Mouse (Mus musculus) heart, embryonic 14.5 days (tissue): ENCODE data around the gene Fastkd3. TPM values are rescaled to one million over a fixed set of nuclear protein-coding genes. Genes with fewer than 3 reads are reported as not detected.

Source experiments
- ATAC-seq: fragments of 200-750 bp; cut with Nextera tagmentation; 2 replicates; pipeline ENCODE4 v1.8.0; 2017; ENCODE audit warnings: low read depth, moderate TSS enrichment; ENCODE audit not compliant: insufficient number of reproducible peaks, insufficient read depth, low FRiP score
- H3K27ac ChIP-seq, 2 experiments: fragments of 200-500 bp in 1 of 2; fragments of 300-500 bp in 1 of 2; sonication (generic) in 1 of 2; replicated peaks in 1 of 2; 2 replicates each; pipeline ENCODE4 v1.5.1; 2012 to 2014; ENCODE audit warnings: low read depth in 2 of 2, low read length in 2 of 2, control low read depth in 1 of 2, mild to moderate bottlenecking in 1 of 2, mixed read lengths in 1 of 2; ENCODE audit not compliant: control insufficient read depth in 1 of 2, insufficient read depth in 1 of 2
- H3K27me3 ChIP-seq: fragments of 300-500 bp; sonication (generic); 2 replicates; pipeline ENCODE4 v1.6.1; 2014; ENCODE audit warnings: mild to moderate bottlenecking, low read length, control low read depth; ENCODE audit not compliant: control insufficient read depth, insufficient read depth
- H3K36me3 ChIP-seq: fragments of 300-500 bp; sonication (generic); 2 replicates; pipeline ENCODE4 v1.6.1; 2014; ENCODE audit warnings: mild to moderate bottlenecking, control low read depth, low read length, mixed read lengths; ENCODE audit not compliant: control insufficient read depth, insufficient read depth
- H3K4me1 ChIP-seq, 2 experiments: fragments of 200-500 bp in 1 of 2; fragments of 300-500 bp in 1 of 2; sonication (generic) in 1 of 2; 2 replicates each; pipeline ENCODE4 v1.6.1; 2012 to 2014; ENCODE audit warnings: low read length in 2 of 2, control low read depth in 1 of 2, mixed read lengths in 1 of 2; ENCODE audit not compliant: control insufficient read depth in 2 of 2, insufficient read depth in 2 of 2
- H3K4me2 ChIP-seq: fragments of 300-500 bp; sonication (generic); 2 replicates; pipeline ENCODE4 v1.6.1; 2014; ENCODE audit warnings: mild to moderate bottlenecking, low read length
- H3K4me3 ChIP-seq, 2 experiments: fragments of 200-500 bp in 1 of 2; fragments of 300-500 bp in 1 of 2; sonication (generic) in 1 of 2; 2 replicates each; pipeline ENCODE4 v1.5.1; 2012 to 2014; ENCODE audit warnings: low read length in 2 of 2, mild to moderate bottlenecking in 2 of 2, control low read depth in 1 of 2, low read depth in 1 of 2, moderate library complexity in 1 of 2; ENCODE audit not compliant: control insufficient read depth in 1 of 2, insufficient read depth in 1 of 2
- H3K9ac ChIP-seq: fragments of 300-500 bp; sonication (generic); 2 replicates; pipeline ENCODE4 v1.6.1; 2014; ENCODE audit warnings: mild to moderate bottlenecking, low read length
- H3K9me3 ChIP-seq: fragments of 300-500 bp; sonication (generic); 2 replicates; pipeline ENCODE4 v1.6.1; 2016; ENCODE audit warnings: low read length, control low read depth; ENCODE audit not compliant: control insufficient read depth
- WGBS: fragments of 180-500 bp; shearing (Covaris S2); extraction: QIAGEN DNeasy Blood & Tissue Kit; methylation state at CpG from one replicate; pipeline ENCODE4 v1.1.7; 2014; 5-methylcytosine and 5-hydroxymethylcytosine counted together
- polyA plus RNA-seq: library from polyadenylated mRNA; unstranded; fragments of >200 nt; fragmentation: Nextera tagmentation; extraction: Ambion mirVana; gene quantifications from 2 replicates; pipeline ENCODE4 v1.2.1, GENCODE M21; 2014

Fastkd3 gene
- polyA plus RNA-seq, 1 experiment from 2014 or later, result 18.8 TPM

DNA sequence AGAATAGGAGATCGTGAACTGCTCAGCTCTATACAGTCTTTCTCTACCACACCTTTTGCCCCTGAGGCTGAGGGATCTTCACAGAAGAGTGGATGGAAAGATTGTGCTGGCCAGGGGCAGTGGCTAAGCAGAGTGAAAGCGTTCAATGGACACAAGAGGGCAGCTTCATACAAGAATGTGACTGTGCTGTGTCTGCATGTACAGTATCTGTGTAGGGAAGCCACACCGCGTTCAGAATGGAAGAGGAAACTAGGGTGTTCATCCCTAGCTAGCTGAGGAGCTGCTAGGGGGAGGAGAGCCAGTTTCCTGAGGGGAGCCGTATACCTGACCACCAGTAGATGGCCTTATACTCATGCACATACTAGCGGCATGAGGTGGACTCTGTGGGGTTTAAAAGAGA lies 40.8 kb downstream of the Fastkd3 start:
- H3K27ac ChIP-seq, result no peak overlapping the region
- no peak for ATAC-seq
- 56% methylated on average over 6 of the region's 6 CpGs for WGBS

DNA sequence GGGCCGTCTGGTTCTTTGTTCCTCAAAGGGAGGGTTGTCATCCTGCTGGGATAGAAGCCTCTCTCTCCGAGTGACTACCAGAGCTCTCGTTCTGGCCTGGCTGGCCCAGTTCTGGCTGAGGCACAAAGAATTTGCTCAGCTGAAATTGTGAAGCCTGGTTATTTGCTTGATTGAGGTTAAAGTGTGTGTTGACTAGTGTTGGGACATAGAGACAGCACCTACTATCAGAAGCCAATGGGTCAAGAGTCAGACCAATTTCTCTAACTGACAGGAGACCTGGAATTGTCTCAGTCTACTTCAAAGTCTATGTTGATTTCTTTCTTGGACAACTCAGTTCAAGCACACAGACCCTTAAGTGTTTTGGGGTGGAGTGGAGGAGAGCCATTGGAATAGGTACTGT lies 45.0 kb downstream of the Fastkd3 start:
- no peaks in the 10 kb centered on the region for H3K9me3 ChIP-seq
- no peak for ATAC-seq
- WGBS, result 75% methylated on average over 3 of the region's 3 CpGs

More for the DNA sequence above, 40.8 kb downstream of the Fastkd3 start:
- Histone ChIP-seq H3K27me3 (no peaks in the 10 kb centered on the region), H3K9me3 (no peaks in the 10 kb centered on the region), H3K9ac (no peak overlapping the region), H3K4me2 (no peak overlapping the region), H3K4me1 (no peaks in the 10 kb centered on the region), H3K4me3 (no peak overlapping the region), H3K36me3 (no peaks in the 10 kb centered on the region)

More for the DNA sequence above, 45.0 kb downstream of the Fastkd3 start:
- H3K4me1 ChIP-seq, result no peaks in the 10 kb centered on the region
- H3K36me3 ChIP-seq, result no peaks in the 10 kb centered on the region
- no peak overlapping the region for H3K9ac ChIP-seq
- no peak overlapping the region for H3K4me2 ChIP-seq
- H3K27ac ChIP-seq, result no peak overlapping the region
- H3K27me3 ChIP-seq, result no peaks in the 10 kb centered on the region
- H3K4me3 ChIP-seq, result no peak overlapping the region

Other genes starting within 250 kb of the Fastkd3 start
- 22.3 and 24.9 TPM in 2 replicates for gene Mtrr, start 85 bp upstream of the Fastkd3 start, polyA plus RNA-seq
- 0.28 and 0.61 TPM in 2 replicates for gene 1700001L19Rik, start 15.2 kb downstream of the Fastkd3 start, polyA plus RNA-seq